Mouse (Mus musculus): ENCODE measurements around the gene Coch.
"Not testable (repeated sequence)": the region's sequence is repeated elsewhere in the genome, so short reads cannot be mapped to it uniquely, and the experiment has no call there.

The Coch gene

GRCm38 (mm10) chr12:51593229-51594029, at the start of gene Coch:
TSS of gene Coch (plus strand) at chr12:51593341.
- no peak for DNase-seq

GRCm38 (mm10) chr12:51543402-51543960, 49.7 kb upstream of the Coch start:
- DNase-seq: no peak

- no peak for DNase-seq
These were observed 38.1 kb upstream of the Coch start for GRCm38 (mm10) chr12:51555041-51555440.

- DNase-seq: no peak
These were observed 31.7 kb upstream of the Coch start for GRCm38 (mm10) chr12:51561416-51561815.

GRCm38 (mm10) chr12:51567225-51567624, 25.9 kb upstream of the Coch start:
- no peak for DNase-seq

- no peak for DNase-seq
These were observed 23.7 kb upstream of the Coch start for GRCm38 (mm10) chr12:51569472-51569871.

- DNase-seq: no peak
These were observed 23.2 kb upstream of the Coch start for GRCm38 (mm10) chr12:51569944-51570343.

GRCm38 (mm10) chr12:51572651-51573050, 20.5 kb upstream of the Coch start:
- DNase-seq: no peak

GRCm38 (mm10) chr12:51577816-51578215, 15.3 kb upstream of the Coch start:
- not testable (repeated sequence) for DNase-seq

- DNase-seq: no peak
These were observed 3.9 kb upstream of the Coch start for GRCm38 (mm10) chr12:51589263-51589662.

- no peak for DNase-seq
These were observed 1.2 kb upstream of the Coch start for GRCm38 (mm10) chr12:51591921-51592320.

- DNase-seq: no peak
These were observed 283 bp upstream of the Coch start for GRCm38 (mm10) chr12:51592888-51593228.

GRCm38 (mm10) chr12:51594030-51594470, 909 bp downstream of the Coch start:
- DNase-seq: no peak

GRCm38 (mm10) chr12:51603306-51603705, 10.2 kb downstream of the Coch start:
- no peak for DNase-seq

GRCm38 (mm10) chr12:51606138-51606537, 13.0 kb downstream of the Coch start:
- no peak for DNase-seq

- DNase-seq: no peak
These were observed 19.2 kb downstream of the Coch start for GRCm38 (mm10) chr12:51612361-51612760.

GRCm38 (mm10) chr12:51620572-51620971, 27.4 kb downstream of the Coch start:
- DNase-seq: no peak

- no peak for DNase-seq
These were observed 28.0 kb downstream of the Coch start for GRCm38 (mm10) chr12:51621161-51621560.

- no peak for DNase-seq
These were observed 29.7 kb downstream of the Coch start for GRCm38 (mm10) chr12:51622670-51623365.

GRCm38 (mm10) chr12:51623366-51623694, 30.2 kb downstream of the Coch start:
- DNase-seq: no peak

GRCm38 (mm10) chr12:51633481-51633880, 40.3 kb downstream of the Coch start:
- DNase-seq: no peak

GRCm38 (mm10) chr12:51636260-51636659, 43.1 kb downstream of the Coch start:
- DNase-seq: no peak

- DNase-seq: no peak
These were observed 43.7 kb downstream of the Coch start for GRCm38 (mm10) chr12:51636689-51637470.

All from layer of hippocampus, adult 9-11 months (tissue).